Mouse (Mus musculus) CH12.LX (cell line): ENCODE data around the gene Mfsd11. TPM values are rescaled to one million over a fixed set of nuclear protein-coding genes. Genes with fewer than 3 reads are reported as not detected.

Experiments
- DNase-seq: peaks from one replicate; pipeline ENCODE4 v3.0.0-alpha.2; 2013; ENCODE audit errors: extremely low read depth
- H3K27ac ChIP-seq: 2 replicates; pipeline ENCODE4 v1.5.1; 2012; ENCODE audit warnings: low read depth, mild to moderate bottlenecking, control low read depth, moderate library complexity; ENCODE audit not compliant: insufficient read depth
- H3K27me3 ChIP-seq: replicated peaks from 2 replicates; pipeline ENCODE3; 2012; ENCODE audit warnings: inconsistent platforms
- H3K36me3 ChIP-seq, 2 experiments: replicated peaks in 1 of 2; 2 replicates each; pipeline versions ENCODE3 to v1.6.1; 2012; ENCODE audit warnings: inconsistent platforms in 1 of 2, low read length in 1 of 2, mild to moderate bottlenecking in 1 of 2, mixed read lengths in 1 of 2, moderate library complexity in 1 of 2; ENCODE audit not compliant: control insufficient read depth in 1 of 2, insufficient read depth in 1 of 2
- H3K4me1 ChIP-seq, 2 experiments: 2 replicates each; pipeline ENCODE4 v1.6.1; 2012; ENCODE audit warnings: inconsistent platforms in 1 of 2, moderate library complexity in 1 of 2; ENCODE audit not compliant: insufficient read depth in 2 of 2, control insufficient read depth in 1 of 2
- H3K4me2 ChIP-seq: 2 replicates; pipeline ENCODE4 v1.6.1; 2012; ENCODE audit warnings: low read depth, mild to moderate bottlenecking, control low read depth; ENCODE audit not compliant: poor library complexity, insufficient read depth, severe bottlenecking
- H3K4me3 ChIP-seq, 3 experiments: fragments of 150-350 bp in 1 of 3; sonication (generic) in 1 of 3; replicated peaks in 1 of 3; 2 replicates each; pipeline versions ENCODE3 to v1.5.1; 2011 to 2012; ENCODE audit warnings: low read depth in 2 of 3, low read length in 2 of 3, mild to moderate bottlenecking in 2 of 3, moderate library complexity in 2 of 3, control low read depth in 1 of 3, improper control_type of control experiment in 1 of 3, inconsistent platforms in 1 of 3, mixed read lengths in 1 of 3; ENCODE audit not compliant: poor library complexity in 1 of 3
- H3K79me2 ChIP-seq: replicated peaks from 2 replicates; pipeline ENCODE4 v1.6.1; 2012; ENCODE audit warnings: mild to moderate bottlenecking, moderate library complexity; ENCODE audit not compliant: control insufficient read depth, poor library complexity, insufficient read depth, severe bottlenecking; ENCODE audit errors: extremely low read depth
- H3K9ac ChIP-seq: 2 replicates; pipeline ENCODE4 v1.6.1; 2012; ENCODE audit warnings: low read depth, mild to moderate bottlenecking, control low read depth, moderate library complexity; ENCODE audit not compliant: insufficient read depth
- H3K9me3 ChIP-seq: replicated peaks from 2 replicates; pipeline ENCODE3; 2012; ENCODE audit warnings: low read length, inconsistent platforms, mixed read lengths
- CHD1 ChIP-seq: IDR thresholded peaks from 2 replicates; pipeline ENCODE4 v1.6.1; 2012; ENCODE audit warnings: low read depth, low read length, improper control_type of control experiment, inconsistent platforms
- CTCF ChIP-seq, 2 experiments: IDR thresholded peaks in 1 of 2; conservative IDR thresholded peaks in 1 of 2; 2 replicates each; pipeline ENCODE4 v1.5.1; 2011 to 2012; ENCODE audit warnings: low read depth in 2 of 2, low read length in 2 of 2, improper control_type of control experiment in 1 of 2, inconsistent platforms in 1 of 2, mild to moderate bottlenecking in 1 of 2, moderate library complexity in 1 of 2
- E2F4 ChIP-seq: IDR thresholded peaks from 2 replicates; pipeline ENCODE4 v1.6.1; 2011; ENCODE audit warnings: low read depth, low read length, improper control_type of control experiment; ENCODE audit not compliant: insufficient replicate concordance
- ETS1 ChIP-seq: conservative IDR thresholded peaks from 2 replicates; pipeline ENCODE4 v1.6.1; 2012; ENCODE audit warnings: low read depth, mild to moderate bottlenecking, inconsistent platforms, low read length, improper control_type of control experiment, moderate library complexity
- IRF4 ChIP-seq: IDR thresholded peaks from 2 replicates; pipeline ENCODE4 v1.6.1; 2014; ENCODE audit warnings: low read depth, mild to moderate bottlenecking, inconsistent platforms, low read length, improper control_type of control experiment
- MAX ChIP-seq: IDR thresholded peaks from 2 replicates; pipeline ENCODE4 v1.6.1; 2011; ENCODE audit warnings: low read length, improper control_type of control experiment
- MEF2A ChIP-seq: IDR thresholded peaks from 2 replicates; pipeline ENCODE4 v1.6.1; 2014; ENCODE audit warnings: low read depth, mild to moderate bottlenecking, inconsistent platforms, low read length, improper control_type of control experiment, borderline replicate concordance
- MXI1 ChIP-seq: IDR thresholded peaks from 2 replicates; pipeline ENCODE4 v1.6.1; 2011; ENCODE audit warnings: mild to moderate bottlenecking, low read depth, low read length, improper control_type of control experiment
- POLR2A ChIP-seq: IDR thresholded peaks from 2 replicates; pipeline ENCODE4 v1.6.1; 2011; ENCODE audit warnings: low read depth, mild to moderate bottlenecking, improper control_type of control experiment, low read length
- RCOR1 ChIP-seq: conservative IDR thresholded peaks from 2 replicates; pipeline ENCODE4 v1.6.1; 2012; ENCODE audit warnings: low read depth, mild to moderate bottlenecking, inconsistent platforms, low read length, improper control_type of control experiment
- SMC3 ChIP-seq: IDR thresholded peaks from 2 replicates; pipeline ENCODE4 v1.6.1; 2011; ENCODE audit warnings: low read depth, low read length, improper control_type of control experiment
- TBP ChIP-seq: conservative IDR thresholded peaks from 2 replicates; pipeline ENCODE4 v1.6.1; 2011; ENCODE audit warnings: low read depth, low read length, improper control_type of control experiment
- ZMIZ1 ChIP-seq: IDR thresholded peaks from 2 replicates; pipeline ENCODE4 v1.6.1; 2012; ENCODE audit warnings: low read depth, mild to moderate bottlenecking, inconsistent platforms, low read length, improper control_type of control experiment
- dilution Hi-C: fragments of 300-500 bp; cut with MboI; formaldehyde crosslinking; loops from 2 replicates; pipeline ENCODE4 v1.14.3; 2020; ENCODE audit warnings: low sequenced_read_pairs; ENCODE audit not compliant: extremely low pct_unique_long_range_greater_than_20kb, extremely low pct_ligation_motif_present
- in situ Hi-C: fragments of 300-500 bp; cut with MboI; formaldehyde crosslinking; loops from 3 replicates; pipeline ENCODE4 v1.14.3; 2019; ENCODE audit warnings: low sequenced_read_pairs, low pct_ligation_motif_present, low pct_unique_long_range_greater_than_20kb, mixed read lengths
- polyA plus RNA-seq: library from polyadenylated mRNA; unstranded; fragments of >175 nt; gene quantifications from 2 replicates; pipeline ENCODE4 v1.2.1, GENCODE M21; 2012; ENCODE audit warnings: low read depth; ENCODE audit not compliant: insufficient read length
- total RNA-seq, 2 experiments: library from RNA; depleted of rRNA; stranded (reverse); fragments of 300-350 nt in 1 of 2; fragments of >200 nt in 1 of 2; gene quantifications; 2 replicates each; pipeline ENCODE4 v1.2.3; 2012 to 2014

Mfsd11 gene
- total and polyA plus RNA-seq, 3 experiments, result 4.1 to 17.7 (median 13.2) TPM

- in situ Hi-C loops, result no loop called here
- TF ChIP-seq MAX (no peak), SMC3 (no peak), TBP (no peak), MEF2A (no peak), RCOR1 (no peak), MXI1 (no peak), ZMIZ1 (no peak), CHD1 (no peak), E2F4 (no peak), POLR2A (no peak)
- H3K27ac ChIP-seq, result no peak overlapping the region
Measured at GRCm38 (mm10) chr11:116813610-116814009, 38.6 kb upstream of the Mfsd11 start.

GRCm38 (mm10) chr11:116814076-116814883 is 38.0 kb upstream of the Mfsd11 start:
- dilution Hi-C loops, result no loop called here
- peaks cover 13 to 31% of the 10 kb centered on the region in 2 experiments for H3K4me1 ChIP-seq
- no peak overlapping the region for H3K4me3 ChIP-seq
- no peaks in the 10 kb centered on the region for H3K79me2 ChIP-seq
- no peak overlapping the region for H3K9ac ChIP-seq
- H3K9me3 ChIP-seq, result no peaks in the 10 kb centered on the region
- DNase-seq, result peak; percentile 65
- no peak overlapping the region for H3K27ac ChIP-seq
- H3K36me3 ChIP-seq, result no peaks in the 10 kb centered on the region
- in situ Hi-C loops, result no loop called here
- TF ChIP-seq ZMIZ1, result no peak
- 0 out of 2 replicates have a peak, but pooled peaks have one; percentile 10 for TF ChIP-seq ETS1
- peak in 1 of 2 experiments; percentile 21; a peak in 2 of 4 replicates for TF ChIP-seq CTCF (conservative IDR thresholded peaks at IDR 0.05 in 1 of 2, IDR thresholded peaks at IDR 0.05 in 1 of 2; ENCODE audit: low read depth in 2 of 2, low read length in 2 of 2)
- TF ChIP-seq IRF4, result peak; percentile 57
- H3K27me3 ChIP-seq, result peaks cover 8% of the 10 kb centered on the region
- H3K4me2 ChIP-seq, result no peak overlapping the region

More at GRCm38 (mm10) chr11:116813610-116814009, 38.6 kb upstream of the Mfsd11 start:
- dilution Hi-C loops, result no loop called here
- no peak overlapping the region for H3K9ac ChIP-seq
- no peaks in the 10 kb centered on the region for H3K36me3 ChIP-seq
- no peaks in the 10 kb centered on the region for H3K79me2 ChIP-seq
- H3K4me2 ChIP-seq, result no peak overlapping the region
- no peak overlapping the region for H3K4me3 ChIP-seq
- H3K27me3 ChIP-seq, result peaks cover 8% of the 10 kb centered on the region
- H3K4me1 ChIP-seq, result peaks cover 13 to 38% of the 10 kb centered on the region in 2 experiments
- H3K9me3 ChIP-seq, result no peaks in the 10 kb centered on the region
- DNase-seq, result no peak
